7 mouse cellular contexts compared by ENCODE assay signal in genomic region chr11:88863071-88863903, GRCm38 (mm10). TPM values are rescaled to one million over a fixed set of nuclear protein-coding genes. Genes with fewer than 3 reads are reported as not detected.
DNase-seq lines count a peak whose midpoint lies in the region; ATAC-seq lines count a peak whose summit lies in the region.

No protein-coding gene starts in this region.

- no peaks in the 10 kb centered on the region for H3K36me3 ChIP-seq in embryonic facial prominence, embryonic 15.5 days
- no peaks in the 10 kb centered on the region; the same call in 1 of the 2 replicates for H3K36me3 ChIP-seq in liver, embryonic 16.5 days (ENCODE audit: control insufficient read depth, insufficient read depth)

- peak overlapping the region; percentile 62 for H3K4me3 ChIP-seq in embryonic facial prominence, embryonic 15.5 days (replicated peaks)
- H3K4me3 ChIP-seq in liver, embryonic 16.5 days (ENCODE audit: low read depth, low read length): peak overlapping the region; percentile 68

- H3K4me1 ChIP-seq in embryonic facial prominence, embryonic 15.5 days: peaks cover 16% of the 10 kb centered on the region
- peaks cover 7% of the 10 kb centered on the region for H3K4me1 ChIP-seq in liver, embryonic 16.5 days (ENCODE audit: control insufficient read depth, low read depth, low read length)

- peak; percentile 11 for DNase-seq in urinary bladder, postnatal 25 days (ENCODE audit: low spot score)
- DNase-seq in urinary bladder, adult 2 months (ENCODE audit: low spot score): no peak
- DNase-seq in induced T-regulatory cell, adult 2 months (ENCODE audit: low read depth): peak; percentile 22
- no peak for DNase-seq in urinary bladder, postnatal 4 days (ENCODE audit: low spot score in 2 of 2)
- no peak for DNase-seq in thymus, postnatal 0 days (ENCODE audit: low spot score)

- no peaks in the 10 kb centered on the region for H3K9me3 ChIP-seq in embryonic facial prominence, embryonic 15.5 days (replicated peaks)
- H3K9me3 ChIP-seq in liver, embryonic 16.5 days (replicated peaks; ENCODE audit: control insufficient read depth, low read length): no peaks in the 10 kb centered on the region

- H3K27me3 ChIP-seq in embryonic facial prominence, embryonic 15.5 days: no peaks in the 10 kb centered on the region
- H3K27me3 ChIP-seq in liver, embryonic 16.5 days (ENCODE audit: control insufficient read depth, insufficient read depth, low read depth, low read length): no peaks in the 10 kb centered on the region

- WGBS in embryonic facial prominence, embryonic 15.5 days: 1% methylated on average over 32 of the region's 32 CpGs
- WGBS in liver, embryonic 16.5 days (ENCODE audit: insufficient replicate concordance): under 1% methylated on average over 32 of the region's 32 CpGs

- ATAC-seq in embryonic facial prominence, embryonic 15.5 days (ENCODE audit: insufficient number of reproducible peaks, low FRiP score, low TSS enrichment, low read depth): no peak
- no peak for ATAC-seq in liver, embryonic 16.5 days (ENCODE audit: low read depth)

- peak overlapping the region; percentile 94 for H3K4me2 ChIP-seq in embryonic facial prominence, embryonic 15.5 days (replicated peaks)
- H3K4me2 ChIP-seq in liver, embryonic 16.5 days (ENCODE audit: low read depth, low read length): peak overlapping the region; percentile 91

- H3K27ac ChIP-seq in embryonic facial prominence, embryonic 15.5 days (replicated peaks): no peak overlapping the region
- H3K27ac ChIP-seq in liver, embryonic 16.5 days (ENCODE audit: low read length): peak overlapping the region; percentile 63

- H3K9ac ChIP-seq in embryonic facial prominence, embryonic 15.5 days: peak overlapping the region; percentile 64
- H3K9ac ChIP-seq in liver, embryonic 16.5 days (ENCODE audit: low read depth, low read length): peak overlapping the region; percentile 61

RNA-seq across cellular contexts. Expression of gene Akap1, which starts 1.1 kb away (rescaled TPM):
- 46.1 and 50.9 TPM in 2 replicates for polyA plus RNA-seq in urinary bladder, adult 2 months (2012; rRNA removed)
- polyA plus RNA-seq in embryonic facial prominence, embryonic 15.5 days (2015; fragmentation: Nextera tagmentation; extraction: Ambion mirVana): 20.2 and 20.9 TPM in 2 replicates
- polyA plus RNA-seq in liver, embryonic 16.5 days (2015; fragmentation: Nextera tagmentation; extraction: Ambion mirVana): 7.7 and 9.5 TPM in 2 replicates
- polyA plus RNA-seq in thymus, postnatal 0 days (2015; fragmentation: Nextera tagmentation; extraction: Ambion mirVana): 9.3 and 10.0 TPM in 2 replicates

Comparison
In these comparisons a context has a peak if more than half of its experiments do, and no peak if none do; other contexts are left out.
1. DNase-seq: peak in urinary bladder, postnatal 25 days (single experiment) and induced T-regulatory cell, adult 2 months (single experiment); none in urinary bladder, adult 2 months (single experiment), urinary bladder, postnatal 4 days (0 of 2) and thymus, postnatal 0 days (single experiment).